Mouse (Mus musculus) thymus, postnatal 25 days (tissue): ENCODE results near the gene Csnk1d.
A peak's percentile ranks its signal among the peaks of the same experiment; 100 is the strongest.

Source experiments
- DNase-seq: peaks from one replicate; pipeline ENCODE4 v3.0.0; 2022

Csnk1d gene

GRCm38 (mm10) chr11:120990951-120991526, at the start of gene Csnk1d:
Gene Csnk1d (minus strand): TSS chr11:120991330.
- peak; percentile 99 for DNase-seq

DNA sequence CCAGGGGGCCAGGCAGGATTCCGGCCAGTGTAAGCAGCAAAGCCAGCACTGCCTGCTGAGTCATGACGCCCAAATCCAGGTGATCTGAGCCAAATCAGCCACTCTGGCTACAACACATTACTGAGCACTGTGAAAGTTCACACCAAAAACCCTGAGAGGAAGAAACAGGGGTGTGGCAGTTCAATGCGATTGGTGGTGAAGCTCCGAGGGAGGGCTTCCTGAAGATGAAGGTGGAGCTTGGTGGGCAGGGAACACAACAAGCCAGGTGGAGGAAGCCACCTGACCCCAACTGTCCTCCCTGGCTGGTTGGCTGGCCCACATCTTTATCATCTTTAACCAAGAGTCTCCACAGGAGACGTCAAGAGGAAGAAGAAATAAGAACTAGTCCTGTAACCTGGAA, 48.2 kb upstream of the Csnk1d start, which contains the start of gene Cd7:
Cd7 (minus strand) TSS at position 117 of the 400 bp plus-strand sequence.
- DNase-seq = peak; percentile 44

DNA sequence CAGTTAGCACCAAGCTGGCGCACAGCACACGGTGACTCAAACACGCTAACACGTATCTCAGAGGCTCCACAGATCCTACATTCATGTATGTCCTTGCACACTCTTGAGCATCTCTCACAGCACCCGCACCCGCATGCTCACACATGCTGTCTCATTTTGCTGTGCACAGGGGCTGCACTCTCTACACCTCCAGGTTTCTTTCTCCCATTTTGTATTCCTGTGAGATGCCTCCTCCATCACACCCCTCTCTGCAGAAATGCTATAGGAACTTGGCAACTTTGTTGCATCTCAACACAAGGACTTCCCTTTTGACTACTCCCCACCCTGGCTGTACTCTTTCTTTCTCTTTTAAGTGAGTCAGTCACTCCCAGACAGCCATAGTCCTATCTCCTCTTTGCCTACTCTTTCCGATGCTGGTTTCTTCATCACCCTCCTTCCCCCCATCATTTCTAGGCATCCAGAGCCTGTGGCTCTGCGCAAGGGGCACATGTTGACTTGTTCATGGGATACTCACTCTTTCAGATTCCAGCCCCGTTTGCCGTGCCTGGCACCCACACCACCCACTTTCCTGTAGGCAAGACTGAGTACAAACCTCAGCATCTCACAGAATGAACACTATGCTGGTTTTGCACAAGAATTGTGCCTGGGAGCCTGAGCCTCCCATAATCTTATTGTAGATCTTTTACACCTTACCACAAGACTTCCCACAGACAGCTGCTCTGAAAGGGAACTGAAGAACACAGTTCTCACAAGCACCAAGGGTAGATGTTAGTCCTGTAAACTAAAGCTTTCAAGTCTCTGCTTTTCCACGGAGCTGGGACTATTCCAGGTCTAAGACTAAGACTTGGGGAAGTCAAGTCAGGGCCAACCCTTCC, 47.5 kb upstream of the Csnk1d start:
- peak; percentile 30 for DNase-seq

DNA sequence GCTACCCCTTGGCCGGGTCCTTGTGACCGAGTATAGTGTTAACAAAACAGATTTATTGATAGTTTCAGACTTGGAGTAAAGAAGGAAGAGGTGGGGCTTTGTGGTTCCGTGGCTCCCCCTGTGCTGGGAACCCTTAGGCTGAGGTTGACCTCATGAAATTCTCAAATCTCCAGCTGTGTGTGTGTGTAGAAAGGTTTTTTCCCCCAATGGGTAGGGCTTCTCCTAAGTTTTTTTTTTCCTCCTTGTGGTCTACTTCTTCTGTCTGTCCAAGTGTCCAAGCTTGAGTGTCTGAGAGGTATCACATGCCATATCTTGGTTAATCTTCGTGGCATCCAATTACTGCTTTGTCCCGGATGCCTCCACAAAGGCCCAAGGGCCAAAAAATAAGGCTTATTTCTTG, 42.0 kb upstream of the Csnk1d start:
- no peak for DNase-seq

DNA sequence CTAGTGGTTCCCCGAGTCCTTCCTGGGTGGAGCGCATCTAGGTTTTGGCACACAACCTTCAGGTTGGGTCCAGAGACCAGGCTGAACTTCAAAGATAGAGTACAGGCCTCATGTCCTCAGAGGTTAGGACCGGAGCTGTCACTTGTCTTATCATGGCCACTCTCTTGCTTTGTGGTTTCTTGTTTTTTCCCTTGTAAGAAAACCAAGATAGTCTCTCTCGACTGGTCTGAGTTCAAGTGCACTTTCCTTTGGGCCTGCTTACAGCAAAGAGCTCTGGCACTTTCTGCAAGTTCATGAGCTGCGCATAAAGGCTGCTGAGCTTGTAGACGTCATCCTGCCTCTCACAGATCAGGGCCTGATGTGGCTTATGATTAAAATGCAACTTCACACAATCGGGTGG, 36.1 kb upstream of the Csnk1d start:
- DNase-seq = no peak

DNA sequence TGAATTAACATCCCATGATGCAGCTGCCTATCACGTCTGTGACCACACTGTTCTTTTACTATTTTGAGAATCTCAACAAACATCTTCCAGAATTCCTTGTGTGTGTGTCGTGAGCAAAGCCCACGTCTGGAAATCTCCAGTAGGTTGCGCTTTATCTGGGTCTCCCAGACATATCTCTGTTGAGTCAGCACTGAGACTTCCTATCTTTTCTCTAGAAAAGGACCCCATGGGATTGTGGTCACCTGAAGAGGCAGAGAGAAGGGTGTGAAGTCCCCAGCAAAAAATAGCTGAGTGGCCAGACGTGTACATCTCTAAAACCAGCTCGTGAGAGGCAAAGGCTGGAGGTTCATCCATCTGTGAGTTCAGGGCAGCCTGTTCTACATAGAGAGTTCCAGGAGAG, 33.0 kb upstream of the Csnk1d start:
- no peak for DNase-seq

DNA sequence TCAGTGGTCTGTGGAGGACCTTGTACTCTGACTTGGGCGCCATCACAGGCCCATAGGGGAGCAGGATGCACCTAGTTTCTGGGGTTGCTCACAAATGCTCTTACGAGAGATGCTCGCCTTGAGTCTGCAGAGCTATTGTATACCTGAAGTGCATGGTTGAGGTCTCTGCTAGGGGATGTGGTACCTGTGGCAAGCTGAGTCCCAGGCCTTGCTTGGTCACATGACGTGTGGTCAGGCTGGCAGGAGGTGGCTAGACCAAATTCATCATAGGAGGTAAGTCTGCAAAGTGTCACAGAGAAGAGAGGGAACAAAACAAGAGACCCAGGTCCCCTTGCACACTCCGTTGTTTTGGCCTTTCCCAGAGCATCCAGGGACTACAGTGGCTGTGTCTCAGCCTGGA, 28.4 kb upstream of the Csnk1d start:
- DNase-seq = no peak

GRCm38 (mm10) chr11:121017703-121018102, 26.6 kb upstream of the Csnk1d start:
- peak; percentile 65 for DNase-seq

DNA sequence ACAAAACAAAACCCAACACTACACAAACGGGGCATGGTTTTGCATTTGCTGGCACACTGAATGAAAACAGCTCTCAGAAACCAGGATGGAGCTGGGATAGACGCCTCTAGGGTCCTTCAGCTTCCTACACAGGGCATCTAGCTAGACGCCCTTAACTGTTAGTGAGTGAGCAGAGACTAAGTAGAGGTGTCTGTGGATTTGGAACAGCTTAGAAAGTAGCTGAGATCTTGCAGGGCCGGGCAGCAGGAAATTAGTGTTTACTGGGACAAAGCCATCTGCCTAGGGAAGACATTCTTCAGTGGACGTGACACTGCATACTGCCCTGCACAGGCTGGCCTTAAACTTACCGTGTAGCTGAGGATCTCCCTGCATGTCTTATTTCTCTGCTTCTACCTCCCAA, 24.3 kb upstream of the Csnk1d start:
- no peak for DNase-seq

DNA sequence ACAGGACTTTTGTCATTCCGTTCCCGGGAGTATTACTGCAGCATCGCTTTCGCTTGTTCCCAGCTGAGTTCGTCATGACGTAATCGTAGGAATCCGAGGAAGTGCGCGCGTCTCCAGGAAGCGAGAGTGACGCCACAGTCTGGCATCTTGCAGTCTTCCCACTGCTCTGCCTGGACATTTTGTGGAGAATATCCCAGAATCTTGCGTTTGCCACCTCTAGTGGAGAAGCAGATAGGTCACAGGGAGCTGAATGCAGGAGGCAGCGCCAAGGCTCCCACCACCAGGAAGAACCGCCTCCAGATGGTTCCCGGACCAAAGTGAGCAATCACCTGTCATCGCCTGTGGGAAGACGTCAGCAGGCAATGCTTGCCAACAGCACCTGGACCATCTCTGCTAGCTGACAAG, 23.8 kb upstream of the Csnk1d start:
- DNase-seq = no peak

DNA sequence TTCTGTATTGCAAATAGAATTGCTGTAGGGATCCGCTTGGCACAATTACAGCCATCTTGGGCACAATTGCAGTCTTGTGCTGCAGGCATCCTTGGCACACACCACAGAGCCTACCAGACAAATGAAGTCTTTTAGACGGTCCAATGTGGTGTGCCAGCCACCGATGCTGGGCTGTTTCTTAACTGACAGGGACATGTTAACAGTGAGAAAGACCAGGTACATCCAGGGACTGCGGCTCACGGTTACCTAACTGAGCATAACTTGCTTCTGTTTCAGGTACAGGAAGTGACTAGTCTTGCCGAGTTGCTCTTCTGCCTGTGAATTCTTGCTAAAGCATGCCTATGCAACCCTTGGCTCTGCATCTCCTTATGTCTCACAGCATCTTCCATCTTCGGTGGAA, 22.5 kb upstream of the Csnk1d start:
- DNase-seq = no peak

DNA sequence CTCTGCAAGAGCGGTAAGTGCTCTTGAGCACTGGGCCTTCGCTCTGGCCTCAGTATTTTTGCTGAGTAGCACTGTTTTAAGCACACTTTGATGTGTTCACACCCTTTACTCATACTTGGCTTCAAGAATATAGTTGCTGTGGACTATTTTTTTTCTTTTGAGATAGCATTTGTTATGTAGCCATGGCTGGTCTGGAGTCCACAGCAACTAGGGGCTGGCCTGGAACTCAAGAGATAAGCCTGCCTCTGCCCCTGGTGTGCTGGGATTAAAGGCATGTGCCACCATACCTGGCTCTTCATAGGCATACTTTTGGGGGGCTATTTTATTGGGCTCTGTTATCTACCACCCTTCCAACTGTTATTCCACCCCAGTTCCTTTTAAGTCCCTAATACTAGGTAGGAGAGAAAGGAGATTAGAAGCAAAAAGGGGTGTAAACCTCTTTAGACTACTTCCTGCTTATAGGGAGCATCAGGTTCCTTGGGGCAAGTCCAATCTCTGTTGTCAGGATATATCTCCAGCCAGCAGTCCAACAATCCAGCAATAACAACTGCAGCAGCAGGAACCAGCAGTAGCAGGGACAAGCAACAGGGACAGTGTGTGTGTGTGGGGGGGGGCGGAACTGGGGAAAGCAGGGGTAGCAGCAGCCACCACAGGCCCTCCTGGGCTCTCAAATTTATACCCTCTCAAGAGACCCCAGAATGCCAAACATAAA, 19.1 kb upstream of the Csnk1d start:
- DNase-seq = no peak

DNA sequence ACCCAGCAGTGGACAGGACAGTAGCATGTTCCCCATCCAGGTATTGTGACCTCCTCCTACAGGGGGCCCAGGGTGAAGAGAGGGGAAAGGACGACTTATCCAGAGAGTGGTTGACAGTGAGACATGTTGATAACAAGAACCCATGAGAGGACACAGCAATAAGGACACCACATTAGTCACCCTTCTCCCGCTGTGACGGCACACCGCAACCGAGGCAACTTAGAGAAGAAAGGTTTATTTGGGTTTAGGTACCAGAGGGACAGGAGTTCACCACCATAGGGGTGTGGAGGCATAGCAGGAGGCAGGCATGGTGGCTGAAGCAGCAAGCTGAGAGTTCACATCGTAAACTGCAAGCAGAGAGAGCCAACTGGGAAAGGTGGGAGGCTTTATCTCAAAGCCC, 15.1 kb upstream of the Csnk1d start:
- DNase-seq = no peak

GRCm38 (mm10) chr11:121004281-121004680, 13.2 kb upstream of the Csnk1d start:
- no peak for DNase-seq

DNA sequence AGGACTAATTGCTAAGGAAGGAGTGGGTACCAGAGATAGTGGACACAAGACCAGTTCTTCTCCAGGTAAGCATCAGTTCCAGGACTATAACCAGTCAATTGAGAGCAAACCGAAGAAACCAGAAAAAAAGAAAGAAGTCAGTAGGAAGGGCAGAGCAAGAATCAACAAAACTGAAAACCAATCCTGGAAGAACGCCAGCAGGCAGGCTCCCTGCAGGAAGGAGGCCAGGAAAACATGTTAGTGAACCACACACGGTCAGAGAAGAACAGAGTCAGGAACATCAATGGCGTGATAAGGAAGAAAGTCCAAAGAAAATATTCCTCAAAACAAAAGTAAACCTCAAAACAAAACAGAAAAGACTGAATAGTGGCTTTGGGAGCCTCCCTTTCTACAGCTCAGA, 10.8 kb upstream of the Csnk1d start:
- no peak for DNase-seq

DNA sequence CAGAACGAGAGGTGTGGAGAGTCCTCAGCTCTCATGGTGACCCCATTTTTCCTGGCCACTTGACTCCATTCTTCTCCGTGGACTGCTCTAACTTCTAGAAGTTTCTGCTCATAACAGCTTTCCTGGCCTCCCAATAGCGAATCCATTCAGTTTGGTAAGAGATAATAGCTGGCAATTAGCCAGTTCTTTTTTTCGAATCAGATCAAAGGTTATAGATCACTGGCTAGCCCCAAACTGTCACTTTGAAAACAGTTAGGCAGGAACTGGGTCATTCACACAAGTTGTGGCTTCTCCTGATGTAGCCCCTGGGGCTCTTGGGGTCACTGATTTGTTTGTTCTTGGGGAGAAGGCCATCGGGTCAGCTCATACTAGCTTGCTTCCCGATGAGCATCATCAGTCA, 3.6 kb upstream of the Csnk1d start:
- DNase-seq = no peak

DNA sequence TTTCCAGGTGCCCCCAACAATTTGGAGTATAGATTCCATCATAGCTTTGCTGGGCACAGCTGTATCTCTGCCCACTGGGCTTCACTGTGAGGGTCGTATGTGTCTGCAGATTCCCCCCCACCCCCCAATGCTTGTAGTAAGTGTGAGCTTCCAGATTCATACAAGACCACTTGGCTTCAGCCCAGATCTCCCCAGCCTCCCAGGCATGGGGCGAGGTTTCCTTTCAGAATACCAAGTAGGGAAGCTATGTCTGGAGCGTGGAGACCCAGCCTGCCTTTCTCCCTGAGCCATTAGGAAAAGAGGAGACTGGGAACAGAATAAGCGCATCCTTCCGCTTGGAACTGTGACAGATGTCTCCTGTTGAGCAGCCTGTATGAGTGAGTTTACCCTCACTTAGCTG, 2.5 kb upstream of the Csnk1d start:
- DNase-seq = no peak

DNA sequence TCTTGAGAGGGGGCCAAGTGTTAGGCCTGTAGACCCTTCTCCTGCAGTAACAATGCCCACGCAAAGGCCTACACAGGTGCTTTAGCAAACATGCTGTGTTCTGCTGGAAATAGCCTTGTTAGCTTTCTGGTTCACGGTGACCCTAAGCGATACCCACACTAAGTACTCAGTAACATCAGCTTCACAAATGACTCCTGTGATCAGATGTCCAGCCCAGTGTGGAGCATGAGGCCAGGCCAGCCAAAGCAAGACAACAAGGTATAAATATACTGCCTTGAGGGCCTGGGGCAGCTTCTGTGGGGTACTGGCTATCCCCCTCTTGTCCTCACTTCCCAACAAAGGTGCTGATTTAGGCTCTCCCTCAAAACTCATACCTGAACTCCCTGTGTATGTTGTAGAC, 1.9 kb upstream of the Csnk1d start:
- no peak for DNase-seq

GRCm38 (mm10) chr11:120991791-120992190, 661 bp upstream of the Csnk1d start:
- DNase-seq = no peak

GRCm38 (mm10) chr11:120990126-120990781, 876 bp downstream of the Csnk1d start:
- DNase-seq = peak; percentile 51

DNA sequence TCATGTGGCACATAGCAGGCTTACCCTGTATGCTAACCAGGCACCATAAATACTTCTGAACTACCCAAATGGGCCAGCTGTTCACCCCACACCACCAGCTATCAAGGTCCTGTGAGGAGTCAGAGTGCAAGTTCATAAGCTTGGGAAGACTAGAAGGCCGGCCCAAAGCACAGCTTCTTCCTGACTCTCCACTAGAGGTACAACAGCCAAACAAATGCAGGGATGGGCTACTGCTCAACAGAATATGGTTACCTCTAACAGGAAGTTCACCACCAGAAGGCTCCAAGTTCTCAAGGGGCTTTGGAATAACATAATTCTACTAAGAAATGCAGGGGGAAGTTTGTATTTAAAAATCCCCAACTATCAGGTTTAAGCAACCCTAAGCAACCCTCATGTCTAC, 1.6 kb downstream of the Csnk1d start:
- no peak for DNase-seq

DNA sequence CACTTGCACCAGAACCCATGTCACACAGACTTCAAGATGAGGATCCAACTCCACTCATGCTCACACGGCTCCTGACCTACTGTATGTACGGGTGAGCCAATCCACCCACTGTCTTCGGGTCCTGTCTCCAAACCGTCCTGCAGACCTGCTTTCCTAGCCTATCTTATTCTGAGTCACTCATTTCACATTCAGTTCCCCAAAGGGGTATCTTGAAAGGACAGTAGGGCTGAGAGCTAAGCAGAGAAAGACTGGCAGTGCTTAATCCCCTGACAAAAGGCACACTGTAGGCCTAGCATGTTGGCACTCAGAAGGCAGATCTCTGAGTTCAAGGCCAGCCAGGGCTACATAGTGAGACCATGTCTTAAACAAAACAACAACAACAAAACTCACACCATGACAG, 2.7 kb downstream of the Csnk1d start:
- DNase-seq = no peak

DNA sequence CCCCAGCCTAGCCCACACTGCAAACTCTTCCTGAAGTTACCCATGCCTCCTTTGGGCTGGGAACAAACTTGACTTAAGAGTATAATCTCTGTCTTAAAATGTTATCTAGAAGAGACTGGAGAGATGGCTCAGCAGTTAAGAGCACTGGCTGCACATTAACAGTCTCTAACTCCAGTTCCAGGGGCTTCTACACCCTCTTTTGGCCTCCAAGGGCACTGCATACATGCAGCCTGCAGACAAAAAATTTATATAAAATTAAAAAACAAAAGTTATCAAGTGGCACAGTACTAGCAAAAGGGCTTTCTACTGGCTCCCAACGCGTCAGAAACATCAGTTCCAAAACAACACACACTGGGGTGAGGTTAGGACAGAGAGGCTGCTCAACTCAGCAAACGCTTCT, 3.5 kb downstream of the Csnk1d start:
- peak; percentile 12 for DNase-seq
